Mouse (Mus musculus) brain, embryonic 14.5 days (tissue): Measurements from ENCODE around the gene Itih4.

ENCODE experiments used
- CTCF ChIP-seq: fragments of 200-500 bp; IDR thresholded peaks from 2 replicates; pipeline ENCODE4 v1.5.1; 2012; ENCODE audit warnings: inconsistent platforms, mild to moderate bottlenecking, moderate library complexity, borderline replicate concordance; ENCODE audit not compliant: insufficient read depth, insufficient read length; ENCODE audit errors: extremely low read depth
- POLR2A ChIP-seq: fragments of 200-500 bp; IDR thresholded peaks from 2 replicates; pipeline ENCODE4 v1.6.1; 2012; ENCODE audit warnings: mild to moderate bottlenecking, inconsistent platforms, borderline replicate concordance; ENCODE audit not compliant: poor library complexity, insufficient read depth, insufficient read length, severe bottlenecking; ENCODE audit errors: extremely low read depth

- TF ChIP-seq CTCF (peak; percentile 83; the same call in 1 of the 2 replicates), POLR2A (no peak)
These were observed 19.2 kb upstream of the Itih4 start for GRCm38 (mm10) chr14:30867042-30867441.
